Mouse (Mus musculus): ENCODE measurements around the gene Dnttip1. TPM values are rescaled to one million over a fixed set of nuclear protein-coding genes. Genes with fewer than 3 reads are reported as not detected.

Gene Dnttip1
- polyA plus RNA-seq, 1 experiment from 2014 or later, result 73.3 TPM

DNA sequence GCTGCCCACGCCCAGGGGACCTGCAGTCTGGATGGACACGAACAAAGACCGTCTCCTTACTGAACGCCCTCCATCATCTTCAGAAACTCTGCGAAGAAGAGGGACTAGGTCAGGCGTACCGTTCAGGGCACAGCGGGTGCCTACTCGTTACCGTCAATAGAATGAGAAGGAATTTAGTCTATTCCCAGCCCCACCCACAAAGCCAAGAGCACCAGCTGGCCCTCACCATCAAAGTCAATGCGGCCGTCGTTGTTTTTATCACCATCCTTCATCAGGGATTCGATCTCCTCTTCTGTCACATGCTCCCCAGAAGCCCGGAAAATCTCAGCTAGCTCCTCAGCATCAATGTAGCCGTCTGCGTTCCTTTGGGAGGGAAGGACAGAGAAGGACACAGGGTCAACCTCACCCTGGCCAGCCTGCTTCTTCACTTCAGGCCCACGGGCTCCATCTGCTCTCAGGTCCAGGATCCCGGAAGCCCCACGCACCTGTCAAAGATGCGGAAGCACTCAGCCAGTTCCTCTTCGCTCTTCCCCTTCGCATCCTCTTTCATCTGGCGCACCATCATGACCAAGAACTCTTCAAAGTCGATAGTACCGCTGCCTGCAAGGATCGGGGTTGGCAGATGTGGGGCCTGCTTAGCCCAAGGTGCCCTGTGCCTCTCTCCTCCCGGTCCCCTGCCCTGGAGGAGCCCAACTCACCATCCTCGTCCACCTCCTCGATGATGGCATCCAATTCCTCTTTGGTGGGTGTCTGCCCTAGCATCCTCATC is 31.6 kb downstream of the Dnttip1 start:
- no peaks in the 10 kb centered on the region for H3K4me1 ChIP-seq (ENCODE audit: insufficient read depth, low read length)
- 84% methylated on average over 30 of the region's 30 CpGs for WGBS

GRCm38 (mm10) chr2:164778015-164778287 is 32.2 kb downstream of the Dnttip1 start:
- H3K4me2 ChIP-seq (replicated peaks; ENCODE audit: low read depth, low read length), result no peak overlapping the region
- no peaks in the 10 kb centered on the region for H3K27me3 ChIP-seq (ENCODE audit: insufficient read depth, low read length)
- 94% methylated on average over 11 of the region's 11 CpGs for WGBS
- no peak overlapping the region for H3K4me3 ChIP-seq (ENCODE audit: low read length)
- no peak overlapping the region for H3K27ac ChIP-seq (ENCODE audit: low read length)
- no peak overlapping the region for H3K9ac ChIP-seq (replicated peaks; ENCODE audit: low read length)
- peaks cover 3% of the 10 kb centered on the region; the same call in 1 of the 2 replicates for H3K36me3 ChIP-seq (ENCODE audit: insufficient read depth, low read length)
- no peaks in the 10 kb centered on the region for H3K9me3 ChIP-seq (ENCODE audit: low read length)
- no peak for ATAC-seq (ENCODE audit: low FRiP score, low TSS enrichment)
- no peaks in the 10 kb centered on the region for H3K4me1 ChIP-seq (ENCODE audit: insufficient read depth, low read length)

More for the DNA sequence above, 31.6 kb downstream of the Dnttip1 start:
- H3K27ac ChIP-seq (ENCODE audit: low read length), result no peak overlapping the region
- no peak for ATAC-seq (ENCODE audit: low FRiP score, low TSS enrichment)
- no peak overlapping the region for H3K4me2 ChIP-seq (replicated peaks; ENCODE audit: low read depth, low read length)
- H3K4me3 ChIP-seq (ENCODE audit: low read length), result no peak overlapping the region
- peaks cover 6% of the 10 kb centered on the region; the same call in 1 of the 2 replicates for H3K36me3 ChIP-seq (ENCODE audit: insufficient read depth, low read length)
- H3K27me3 ChIP-seq (ENCODE audit: insufficient read depth, low read length), result no peaks in the 10 kb centered on the region
- no peak overlapping the region for H3K9ac ChIP-seq (replicated peaks; ENCODE audit: low read length)
- no peaks in the 10 kb centered on the region for H3K9me3 ChIP-seq (ENCODE audit: low read length)

DNA sequence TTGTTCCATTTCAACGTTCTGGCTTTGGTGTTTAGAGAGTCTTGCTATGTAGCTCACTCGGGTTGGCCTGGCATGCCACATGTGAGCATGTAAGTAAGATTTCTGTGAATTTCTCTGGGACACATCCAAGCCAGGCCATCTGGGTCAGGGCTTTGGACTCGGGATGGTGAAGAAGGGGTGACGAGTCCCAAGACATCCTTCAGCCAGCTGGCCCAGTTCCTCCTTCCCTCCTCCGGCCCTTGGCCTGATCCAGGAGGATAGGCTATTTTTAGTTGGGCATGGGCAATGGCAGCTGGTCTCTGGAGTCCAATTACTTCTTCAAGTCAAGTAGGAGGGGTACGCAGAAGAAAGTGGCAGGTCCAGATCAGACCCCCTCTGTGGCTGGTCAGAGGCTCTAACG is 33.0 kb downstream of the Dnttip1 start:
- ATAC-seq (ENCODE audit: low FRiP score, low TSS enrichment), result no peak
- WGBS, result 79% methylated on average over 7 of the region's 7 CpGs
- H3K36me3 ChIP-seq (ENCODE audit: insufficient read depth, low read length), result no peaks in the 10 kb centered on the region

DNA sequence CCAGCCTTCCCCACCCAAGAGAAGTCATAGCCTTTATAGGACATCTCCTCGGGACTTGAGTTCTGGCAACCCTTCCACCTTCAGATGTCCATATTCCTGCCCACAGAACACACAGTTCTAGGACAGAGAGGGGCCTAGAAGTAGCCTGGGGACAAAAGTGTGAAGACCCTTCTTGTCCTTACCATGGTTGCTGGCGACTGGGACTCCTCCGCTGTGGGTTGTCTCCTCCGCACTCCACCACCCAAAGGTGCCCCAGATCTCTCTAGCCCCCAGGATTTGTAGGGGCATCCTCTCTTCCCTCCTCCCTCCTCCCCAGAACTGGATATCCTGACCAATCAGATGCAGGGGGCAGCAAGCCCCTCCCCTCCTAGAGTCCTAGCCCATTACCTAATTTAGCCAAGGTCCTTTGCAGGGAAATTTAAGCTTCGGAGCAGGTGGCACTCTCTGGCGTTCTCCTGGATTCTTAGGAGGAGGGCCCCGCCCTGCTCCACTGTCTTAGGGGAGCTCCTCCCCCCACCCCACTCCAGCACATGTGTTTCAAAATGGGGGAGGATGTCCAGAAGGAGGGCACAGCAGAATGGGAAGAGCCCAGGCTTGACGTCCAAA is 33.8 kb downstream of the Dnttip1 start, which contains the start of gene Tnnc2:
Tnnc2 (minus strand) TSS at position 487 of the 606 bp plus-strand sequence.
- Histone ChIP-seq H3K27ac (ENCODE audit: low read length) (no peak within 1 kb of the TSS), H3K9me3 (ENCODE audit: low read length) (no peaks in the 10 kb centered on the region), H3K36me3 (ENCODE audit: insufficient read depth, low read length) (no peaks in the 10 kb centered on the region), H3K4me1 (ENCODE audit: insufficient read depth, low read length) (peaks cover 4% of the 10 kb centered on the region), H3K9ac (replicated peaks; ENCODE audit: low read length) (no peak within 1 kb of the TSS), H3K4me2 (replicated peaks; ENCODE audit: low read depth, low read length) (no peak within 1 kb of the TSS), H3K4me3 (ENCODE audit: low read length) (no peak within 1 kb of the TSS), H3K27me3 (ENCODE audit: insufficient read depth, low read length) (no peaks in the 10 kb centered on the region)
- no peak for ATAC-seq (ENCODE audit: low FRiP score, low TSS enrichment)
- whole genome bisulfite sequencing, result 59% methylated on average over 8 of the region's 8 CpGs

More for the DNA sequence above, 33.0 kb downstream of the Dnttip1 start:
- Histone ChIP-seq H3K4me2 (replicated peaks; ENCODE audit: low read depth, low read length) (no peak overlapping the region), H3K4me3 (ENCODE audit: low read length) (no peak overlapping the region), H3K9ac (replicated peaks; ENCODE audit: low read length) (no peak overlapping the region), H3K9me3 (ENCODE audit: low read length) (no peaks in the 10 kb centered on the region), H3K27me3 (ENCODE audit: insufficient read depth, low read length) (no peaks in the 10 kb centered on the region), H3K4me1 (ENCODE audit: insufficient read depth, low read length) (no peaks in the 10 kb centered on the region), H3K27ac (ENCODE audit: low read length) (no peak overlapping the region)

- Histone ChIP-seq H3K36me3 (ENCODE audit: insufficient read depth, low read length) (no peaks in the 10 kb centered on the region), H3K4me3 (ENCODE audit: low read length) (no peak overlapping the region), H3K9ac (replicated peaks; ENCODE audit: low read length) (no peak overlapping the region), H3K4me2 (replicated peaks; ENCODE audit: low read depth, low read length) (no peak overlapping the region), H3K27me3 (ENCODE audit: insufficient read depth, low read length) (no peaks in the 10 kb centered on the region), H3K9me3 (ENCODE audit: low read length) (no peaks in the 10 kb centered on the region), H3K27ac (ENCODE audit: low read length) (no peak overlapping the region), H3K4me1 (ENCODE audit: insufficient read depth, low read length) (peaks cover 15% of the 10 kb centered on the region)
- ATAC-seq (ENCODE audit: low FRiP score, low TSS enrichment), result no peak
- 62% methylated on average over 4 of the region's 4 CpGs for WGBS
Observed at GRCm38 (mm10) chr2:164781876-164782275, 36.1 kb downstream of the Dnttip1 start.

DNA sequence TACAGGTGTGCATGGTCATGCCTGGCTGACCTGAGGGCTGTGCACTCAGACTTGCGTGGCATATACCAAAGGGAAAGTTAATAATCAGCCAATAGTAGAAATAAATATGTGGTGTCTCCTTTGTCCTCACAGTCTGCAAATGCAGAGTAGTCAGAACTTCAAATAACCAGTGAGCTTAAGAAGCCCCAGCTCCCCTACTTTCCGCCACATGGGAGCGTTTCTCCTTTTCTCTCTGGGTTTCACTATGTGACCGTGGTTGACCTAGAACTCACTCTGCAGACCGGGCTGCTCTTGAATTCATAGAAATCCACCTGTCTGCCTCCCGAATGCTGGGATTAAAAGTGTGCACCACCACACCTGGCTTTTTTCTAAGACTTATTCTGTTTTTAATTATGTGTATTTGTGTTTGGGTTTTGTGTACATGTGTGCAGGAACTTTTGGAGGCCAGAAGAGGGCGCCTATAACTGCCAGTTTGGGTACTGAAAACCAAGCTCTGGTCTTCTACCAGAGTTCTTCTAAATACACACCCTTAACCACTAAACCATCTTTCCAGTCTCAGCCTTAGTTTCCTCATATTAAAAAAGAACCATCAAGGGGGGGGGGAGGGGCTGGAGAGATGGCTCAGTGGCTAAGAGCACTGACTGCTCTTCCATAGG is 38.3 kb downstream of the Dnttip1 start:
- H3K4me1 ChIP-seq (ENCODE audit: insufficient read depth, low read length), result peaks cover 25% of the 10 kb centered on the region
- 66% methylated on average over 7 of the region's 7 CpGs for WGBS
- no peaks in the 10 kb centered on the region for H3K27me3 ChIP-seq (ENCODE audit: insufficient read depth, low read length)
- no peaks in the 10 kb centered on the region for H3K9me3 ChIP-seq (ENCODE audit: low read length)
- no peak overlapping the region for H3K27ac ChIP-seq (ENCODE audit: low read length)
- H3K36me3 ChIP-seq (ENCODE audit: insufficient read depth, low read length), result peaks cover 1% of the 10 kb centered on the region; the same call in 1 of the 2 replicates
- H3K9ac ChIP-seq (replicated peaks; ENCODE audit: low read length), result no peak overlapping the region
- no peak overlapping the region for H3K4me2 ChIP-seq (replicated peaks; ENCODE audit: low read depth, low read length)
- no peak overlapping the region for H3K4me3 ChIP-seq (ENCODE audit: low read length)
- ATAC-seq (ENCODE audit: low FRiP score, low TSS enrichment), result no peak

- Histone ChIP-seq H3K9ac (replicated peaks; ENCODE audit: low read length) (peak overlapping the region; percentile 85), H3K4me2 (replicated peaks; ENCODE audit: low read depth, low read length) (peak overlapping the region; percentile 88), H3K9me3 (ENCODE audit: low read length) (no peaks in the 10 kb centered on the region), H3K27me3 (ENCODE audit: insufficient read depth, low read length) (no peaks in the 10 kb centered on the region), H3K27ac (ENCODE audit: low read length) (peak overlapping the region; percentile 91), H3K4me3 (ENCODE audit: low read length) (peak overlapping the region; percentile 69), H3K36me3 (ENCODE audit: insufficient read depth, low read length) (peaks cover 3% of the 10 kb centered on the region; the same call in 1 of the 2 replicates), H3K4me1 (ENCODE audit: insufficient read depth, low read length) (peaks cover 25% of the 10 kb centered on the region)
- WGBS, result 3% methylated on average over 7 of the region's 7 CpGs
- ATAC-seq (ENCODE audit: low FRiP score, low TSS enrichment), result no peak
Observed at GRCm38 (mm10) chr2:164784869-164785420, 39.2 kb downstream of the Dnttip1 start.

DNA sequence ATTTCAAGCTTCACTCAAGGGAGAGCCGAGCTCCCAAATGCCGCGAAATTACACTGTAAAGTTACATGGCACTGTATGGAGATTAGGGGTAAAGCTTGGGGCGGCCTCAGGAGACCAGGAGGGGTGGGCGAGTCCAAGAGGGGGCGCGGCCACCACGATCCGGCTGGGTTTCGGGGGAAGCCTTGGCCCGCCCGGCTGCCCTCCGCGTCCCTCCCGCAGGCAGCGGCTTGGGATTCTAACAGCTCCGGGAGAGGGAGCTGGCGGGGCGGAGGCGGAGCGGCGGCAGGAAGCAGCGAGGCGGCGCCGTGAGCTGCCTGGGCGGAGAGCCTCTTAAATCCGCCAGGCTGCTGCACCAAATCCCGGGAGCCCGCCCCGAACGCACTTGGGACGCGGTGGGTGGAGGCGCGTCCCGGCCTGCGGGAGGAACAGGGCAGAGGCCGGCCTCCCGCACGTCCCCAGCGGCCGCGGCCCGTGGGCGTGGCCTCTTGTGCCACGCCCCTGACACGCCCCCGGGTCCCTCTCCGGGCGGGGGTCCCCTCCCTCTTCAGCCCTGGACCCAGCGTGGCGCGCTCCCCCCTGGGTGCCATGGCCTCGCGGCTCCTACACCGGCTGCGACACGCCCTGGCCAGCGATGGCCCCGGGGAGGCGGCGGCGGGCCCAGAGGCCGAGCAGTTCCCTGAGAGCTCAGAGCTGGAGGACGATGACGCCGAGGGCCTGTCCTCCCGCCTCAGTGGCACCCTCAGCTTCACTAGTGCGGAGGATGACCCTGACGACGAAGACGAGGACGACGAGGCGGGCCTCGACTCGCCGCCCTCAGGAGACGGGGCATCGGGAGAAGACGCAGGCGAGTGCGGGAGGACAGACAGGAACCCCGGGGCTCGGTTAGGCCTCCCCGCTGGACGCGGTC is 40.0 kb downstream of the Dnttip1 start, which contains the start of gene Snx21:
Snx21 (plus strand) TSS at position 343 of the 907 bp plus-strand sequence.
- H3K4me1 ChIP-seq (ENCODE audit: insufficient read depth, low read length), result peaks cover 25% of the 10 kb centered on the region
- H3K27ac ChIP-seq (ENCODE audit: low read length), result peak within 1 kb of the TSS; percentile 91
- no peaks in the 10 kb centered on the region for H3K27me3 ChIP-seq (ENCODE audit: insufficient read depth, low read length)
- no peaks in the 10 kb centered on the region for H3K9me3 ChIP-seq (ENCODE audit: low read length)
- H3K9ac ChIP-seq (replicated peaks; ENCODE audit: low read length), result peak within 1 kb of the TSS; percentile 85
- WGBS, result under 1% methylated on average over 80 of the region's 89 CpGs
- H3K4me3 ChIP-seq (ENCODE audit: low read length), result peak within 1 kb of the TSS; percentile 69
- peaks cover 3% of the 10 kb centered on the region; the same call in 1 of the 2 replicates for H3K36me3 ChIP-seq (ENCODE audit: insufficient read depth, low read length)
- ATAC-seq (ENCODE audit: low FRiP score, low TSS enrichment), result peak; percentile 94
- peak within 1 kb of the TSS; percentile 88 for H3K4me2 ChIP-seq (replicated peaks; ENCODE audit: low read depth, low read length)

- Histone ChIP-seq H3K4me2 (replicated peaks; ENCODE audit: low read depth, low read length) (peak overlapping the region; percentile 88), H3K4me3 (ENCODE audit: low read length) (peak overlapping the region; percentile 69), H3K4me1 (ENCODE audit: insufficient read depth, low read length) (peaks cover 25% of the 10 kb centered on the region), H3K9ac (replicated peaks; ENCODE audit: low read length) (peak overlapping the region; percentile 85), H3K9me3 (ENCODE audit: low read length) (no peaks in the 10 kb centered on the region), H3K27ac (ENCODE audit: low read length) (peak overlapping the region; percentile 91; the same call in 1 of the 2 replicates), H3K36me3 (ENCODE audit: insufficient read depth, low read length) (peaks cover 6% of the 10 kb centered on the region; the same call in 1 of the 2 replicates), H3K27me3 (ENCODE audit: insufficient read depth, low read length) (no peaks in the 10 kb centered on the region)
- WGBS, result 7% methylated on average over 15 of the region's 15 CpGs
- no peak; the same call in none of the 2 replicates for ATAC-seq (ENCODE audit: low FRiP score, low TSS enrichment)
Observed at GRCm38 (mm10) chr2:164786388-164786885, 40.7 kb downstream of the Dnttip1 start.
